Mouse (Mus musculus) midbrain, postnatal 0 days (tissue): ENCODE measurements around the gene Gucy1a1. TPM values are rescaled to one million over a fixed set of nuclear protein-coding genes. Genes with fewer than 3 reads are reported as not detected.
"Not testable (repeated sequence)": the region's sequence is repeated elsewhere in the genome, so short reads cannot be mapped to it uniquely, and the experiment has no call there.

Experiments
- ATAC-seq: fragments of 200-750 bp; cut with Nextera tagmentation; 2 replicates; pipeline ENCODE4 v1.8.0; 2017; ENCODE audit warnings: moderate number of reproducible peaks, mild to moderate bottlenecking, moderate TSS enrichment, moderate library complexity; ENCODE audit not compliant: low FRiP score
- DNase-seq: peaks from one replicate; pipeline ENCODE4 v3.0.0-alpha.2; 2015; ENCODE audit warnings: low spot score
- H3K27ac ChIP-seq: fragments of 300-500 bp; sonication (generic); 2 replicates; pipeline ENCODE4 v1.5.1; 2014; ENCODE audit warnings: low read depth, mild to moderate bottlenecking, low read length, mixed read lengths
- H3K27me3 ChIP-seq: fragments of 300-500 bp; sonication (generic); 2 replicates; pipeline ENCODE4 v1.6.1; 2014; ENCODE audit warnings: low read length, control low read depth, mixed read lengths; ENCODE audit not compliant: insufficient read depth
- H3K36me3 ChIP-seq: fragments of 300-500 bp; sonication (generic); 2 replicates; pipeline ENCODE4 v1.6.1; 2014; ENCODE audit warnings: low read length, control low read depth, mixed read lengths; ENCODE audit not compliant: insufficient read depth
- H3K4me1 ChIP-seq: fragments of 300-500 bp; sonication (generic); 2 replicates; pipeline ENCODE4 v1.6.1; 2014; ENCODE audit warnings: mild to moderate bottlenecking, control low read depth, antibody characterized with exemption, low read length, mixed read lengths; ENCODE audit not compliant: insufficient read depth
- H3K4me2 ChIP-seq: fragments of 300-500 bp; sonication (generic); 2 replicates; pipeline ENCODE4 v1.6.1; 2014; ENCODE audit warnings: low read depth, mild to moderate bottlenecking, low read length, mixed read lengths; ENCODE audit not compliant: poor library complexity, severe bottlenecking
- H3K4me3 ChIP-seq: fragments of 300-500 bp; sonication (generic); 2 replicates; pipeline ENCODE4 v1.5.1; 2014; ENCODE audit warnings: low read depth, mild to moderate bottlenecking, low read length, moderate library complexity
- H3K9ac ChIP-seq: fragments of 300-500 bp; sonication (generic); replicated peaks from 2 replicates; pipeline ENCODE4 v1.6.1; 2014; ENCODE audit warnings: mild to moderate bottlenecking, low read length, moderate library complexity, mixed read lengths; ENCODE audit not compliant: poor library complexity, severe bottlenecking
- H3K9me3 ChIP-seq: fragments of 300-500 bp; sonication (generic); 2 replicates; pipeline ENCODE4 v1.6.1; 2016; ENCODE audit warnings: low read length, control low read depth
- CTCF ChIP-seq: IDR thresholded peaks from 2 replicates; pipeline ENCODE4 v1.5.1; 2016; ENCODE audit warnings: antibody characterized with exemption, mild to moderate bottlenecking
- WGBS: fragments of 180-500 bp; shearing (Covaris S2); extraction: QIAGEN DNeasy Blood & Tissue Kit; methylation state at CpG from one replicate; pipeline ENCODE4 v1.1.7; 2014; 5-methylcytosine and 5-hydroxymethylcytosine counted together
- polyA plus RNA-seq: library from polyadenylated mRNA; unstranded; fragments of >200 nt; fragmentation: Nextera tagmentation; extraction: Ambion mirVana; gene quantifications from 2 replicates; pipeline ENCODE4 v1.2.1, GENCODE M21; 2015
- total RNA-seq: library from RNA; depleted of rRNA; stranded (reverse); fragments of >200 nt; gene quantifications from 2 replicates; pipeline ENCODE4 v1.2.3, GENCODE M21; 2014

Gene Gucy1a1
- total and polyA plus RNA-seq, 2 experiments from 2014 or later: 21.4 to 45.7 TPM

GRCm38 (mm10) chr3:82167064-82167463 lies 21.5 kb upstream of the Gucy1a1 start:
- no peaks in the 10 kb centered on the region for H3K4me1 ChIP-seq
- H3K4me3 ChIP-seq: no peak overlapping the region
- DNase-seq (no peak), ATAC-seq (no peak)
- WGBS: 87% methylated on average over 2 of the region's 2 CpGs
- H3K4me2 ChIP-seq: no peak overlapping the region
- no peaks in the 10 kb centered on the region for H3K36me3 ChIP-seq
- no peaks in the 10 kb centered on the region for H3K27me3 ChIP-seq
- H3K9ac ChIP-seq: no peak overlapping the region
- TF ChIP-seq CTCF: no peak
- H3K27ac ChIP-seq: no peak overlapping the region
- no peaks in the 10 kb centered on the region for H3K9me3 ChIP-seq

- no peak for TF ChIP-seq CTCF
- DNase-seq (no peak), ATAC-seq (no peak)
- H3K36me3 ChIP-seq: no peaks in the 10 kb centered on the region
- H3K9ac ChIP-seq: no peak overlapping the region
- H3K4me3 ChIP-seq: no peak overlapping the region
- no peaks in the 10 kb centered on the region for H3K9me3 ChIP-seq
- H3K4me2 ChIP-seq: no peak overlapping the region
- H3K4me1 ChIP-seq: no peaks in the 10 kb centered on the region
- H3K27ac ChIP-seq: no peak overlapping the region
- no peaks in the 10 kb centered on the region for H3K27me3 ChIP-seq
- 90% methylated on average over 2 of the region's 2 CpGs for WGBS
These were observed 20.3 kb upstream of the Gucy1a1 start for GRCm38 (mm10) chr3:82165937-82166336.

- WGBS: 97% methylated on average over 1 of the region's 1 CpGs
- H3K4me2 ChIP-seq, H3K36me3 ChIP-seq, ATAC-seq, H3K27ac ChIP-seq, DNase-seq, H3K4me1 ChIP-seq, H3K27me3 ChIP-seq, H3K9me3 ChIP-seq, H3K9ac ChIP-seq, H3K4me3 ChIP-seq: not testable (repeated sequence)
These were observed 17.4 kb upstream of the Gucy1a1 start for GRCm38 (mm10) chr3:82162992-82163391.

- H3K4me1 ChIP-seq: no peaks in the 10 kb centered on the region
- H3K36me3 ChIP-seq: no peaks in the 10 kb centered on the region
- no peak for ATAC-seq
- peak overlapping the region; percentile 63 for H3K4me3 ChIP-seq
- H3K9me3 ChIP-seq: no peaks in the 10 kb centered on the region
- no peak overlapping the region for H3K9ac ChIP-seq
- no peak for DNase-seq
- TF ChIP-seq CTCF: no peak
- peak overlapping the region; percentile 90 for H3K4me2 ChIP-seq
- no peak overlapping the region for H3K27ac ChIP-seq
- no peaks in the 10 kb centered on the region for H3K27me3 ChIP-seq
These were observed 389 bp upstream of the Gucy1a1 start for GRCm38 (mm10) chr3:82145978-82146377.

- H3K9me3 ChIP-seq: no peaks in the 10 kb centered on the region
- DNase-seq: peak; percentile 3
- H3K9ac ChIP-seq: peak overlapping the region; percentile 71
- peak; percentile 42; the same call in 1 of the 2 replicates for ATAC-seq
- no peak for TF ChIP-seq CTCF
- peak overlapping the region; percentile 90 for H3K4me2 ChIP-seq
- H3K27me3 ChIP-seq: no peaks in the 10 kb centered on the region
- peak overlapping the region; percentile 55 for H3K27ac ChIP-seq
- no peaks in the 10 kb centered on the region for H3K36me3 ChIP-seq
- 9% methylated on average over 14 of the region's 14 CpGs for WGBS
- no peaks in the 10 kb centered on the region for H3K4me1 ChIP-seq
- H3K4me3 ChIP-seq: peak overlapping the region; percentile 63
These were observed 864 bp downstream of the Gucy1a1 start for GRCm38 (mm10) chr3:82144725-82145125.

- 66% methylated on average over 5 of the region's 5 CpGs for WGBS
- Histone ChIP-seq H3K9me3 (no peaks in the 10 kb centered on the region), H3K27ac (no peak overlapping the region), H3K36me3 (no peaks in the 10 kb centered on the region), H3K4me3 (no peak overlapping the region), H3K27me3 (no peaks in the 10 kb centered on the region), H3K9ac (no peak overlapping the region), H3K4me2 (no peak overlapping the region), H3K4me1 (no peaks in the 10 kb centered on the region)
- DNase-seq (no peak), ATAC-seq (no peak)
- TF ChIP-seq CTCF: no peak
These were observed 4.8 kb downstream of the Gucy1a1 start for GRCm38 (mm10) chr3:82140781-82141180.
